Mouse (Mus musculus): ENCODE measurements around the gene Gramd1a. TPM values are rescaled to one million over a fixed set of nuclear protein-coding genes. Genes with fewer than 3 reads are reported as not detected.

Gene Gramd1a
- 48.8 and 55.0 TPM in 2 replicates for polyA plus RNA-seq (2021; fragmentation: Nextera tagmentation)
- long read RNA-seq, experiment 1, partial matches to known transcripts, result 7 of 48 reads
- long read RNA-seq, experiment 1, other reads (novel, unspliced or antisense), result 41 of 48 reads
- long read RNA-seq, experiment 2, partial matches to known transcripts, result 10 of 371 reads
- long read RNA-seq, experiment 2, other reads (novel, unspliced or antisense), result 361 of 371 reads

GRCm38 (mm10) chr7:31155296-31156033, at the start of gene Gramd1a:
Gramd1a (minus strand) TSS chr7:31155896.

GRCm38 (mm10) chr7:31126851-31127724, 28.6 kb downstream of the Gramd1a start, which contains the start of gene Scn1b:
Scn1b (minus strand) TSS chr7:31127003.

GRCm38 (mm10) chr7:31115182-31115581, 40.5 kb downstream of the Gramd1a start, which contains the start of gene Hpn:
Hpn (minus strand) TSS chr7:31115290.

Other genes starting within 250 kb of the Gramd1a start
- 78.5 and 92.5 TPM in 2 replicates for gene Mag, start 241.0 kb downstream of the Gramd1a start, polyA plus RNA-seq (2021; fragmentation: Nextera tagmentation)
- not detected in 2 replicates for gene Hamp2, start 231.2 kb downstream of the Gramd1a start, polyA plus RNA-seq (2021; fragmentation: Nextera tagmentation)
- gene Hamp, start 211.9 kb downstream of the Gramd1a start, polyA plus RNA-seq (2021; fragmentation: Nextera tagmentation), result not detected in 2 replicates
- gene Usf2, start 199.1 kb downstream of the Gramd1a start, polyA plus RNA-seq (2021; fragmentation: Nextera tagmentation), result 13.1 and 13.9 TPM in 2 replicates
- 6.0 and 7.0 TPM in 2 replicates for gene Lsr, start 182.4 kb downstream of the Gramd1a start, polyA plus RNA-seq (2021; fragmentation: Nextera tagmentation)
- 0.11 and 0.83 TPM in 2 replicates for gene Fam187b, start 182.1 kb downstream of the Gramd1a start, polyA plus RNA-seq (2021; fragmentation: Nextera tagmentation)
- gene Fxyd5, start 113.4 kb downstream of the Gramd1a start, polyA plus RNA-seq (2021; fragmentation: Nextera tagmentation), result 10.3 and 15.4 TPM in 2 replicates
- gene Fxyd7, start 104.4 kb downstream of the Gramd1a start, polyA plus RNA-seq (2021; fragmentation: Nextera tagmentation), result 175 and 204 TPM in 2 replicates
- gene Fxyd1, start 98.7 kb downstream of the Gramd1a start, polyA plus RNA-seq (2021; fragmentation: Nextera tagmentation), result 223 and 537 TPM in 2 replicates
- gene Lgi4, start 96.6 kb downstream of the Gramd1a start, polyA plus RNA-seq (2021; fragmentation: Nextera tagmentation), result 6.2 and 7.4 TPM in 2 replicates
- gene Fxyd3, start 79.2 kb downstream of the Gramd1a start, polyA plus RNA-seq (2021; fragmentation: Nextera tagmentation), result 0.97 and 1.5 TPM in 2 replicates
- gene Hpn, start 40.6 kb downstream of the Gramd1a start, polyA plus RNA-seq (2021; fragmentation: Nextera tagmentation), result 0.44 and 0.48 TPM in 2 replicates
- gene Scn1b, start 28.9 kb downstream of the Gramd1a start, polyA plus RNA-seq (2021; fragmentation: Nextera tagmentation), result 62.7 and 80.2 TPM in 2 replicates
- gene Scgb2b2, start 134.6 kb upstream of the Gramd1a start, polyA plus RNA-seq (2021; fragmentation: Nextera tagmentation), result not detected in 2 replicates
- not detected in 2 replicates for gene Scgb1b2, start 135.9 kb upstream of the Gramd1a start, polyA plus RNA-seq (2021; fragmentation: Nextera tagmentation)
- not detected in 2 replicates for gene Scgb2b3, start 206.2 kb upstream of the Gramd1a start, polyA plus RNA-seq (2021; fragmentation: Nextera tagmentation)
- gene Scgb1b3, start 219.7 kb upstream of the Gramd1a start, polyA plus RNA-seq (2021; fragmentation: Nextera tagmentation), result not detected in 2 replicates

Measured in layer of hippocampus, adult 6 months (tissue).